Mouse (Mus musculus) T-helper 2 cell (primary cell): ENCODE data around the gene Atad2b.

Experiments
- in situ Hi-C: fragments of 300-600 bp; cut with MboI, MseI; formaldehyde crosslinking; loops from one replicate; pipeline ENCODE4 v1.15.1; 2025; ENCODE audit warnings: high pct_unique_total_duplicates

Atad2b gene

GRCm38 (mm10) chr12:5081480-5081879 lies 164.3 kb downstream of the Atad2b start:
- in situ Hi-C loops, result no loop called here

DNA sequence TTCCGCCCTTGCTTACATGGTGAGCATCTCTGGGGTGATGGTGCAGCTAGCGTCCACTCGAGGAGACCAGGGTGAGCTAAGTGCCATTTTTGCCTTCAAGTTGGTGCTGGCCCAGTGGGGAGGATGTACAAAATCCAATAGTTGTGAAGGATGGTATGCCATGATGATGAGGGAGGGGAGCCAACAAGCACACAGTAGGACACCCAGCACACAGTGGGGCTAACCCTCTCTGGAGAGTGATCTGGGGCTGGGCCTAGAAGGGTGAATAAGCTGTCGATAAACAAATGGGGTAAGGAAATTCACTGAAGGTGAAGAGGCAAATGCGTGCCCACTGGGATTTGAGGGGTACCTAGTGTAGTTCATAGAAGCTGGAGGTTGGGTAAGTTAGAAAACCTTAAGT lies 167.6 kb downstream of the Atad2b start:
- in situ Hi-C loops, result no loop called here

DNA sequence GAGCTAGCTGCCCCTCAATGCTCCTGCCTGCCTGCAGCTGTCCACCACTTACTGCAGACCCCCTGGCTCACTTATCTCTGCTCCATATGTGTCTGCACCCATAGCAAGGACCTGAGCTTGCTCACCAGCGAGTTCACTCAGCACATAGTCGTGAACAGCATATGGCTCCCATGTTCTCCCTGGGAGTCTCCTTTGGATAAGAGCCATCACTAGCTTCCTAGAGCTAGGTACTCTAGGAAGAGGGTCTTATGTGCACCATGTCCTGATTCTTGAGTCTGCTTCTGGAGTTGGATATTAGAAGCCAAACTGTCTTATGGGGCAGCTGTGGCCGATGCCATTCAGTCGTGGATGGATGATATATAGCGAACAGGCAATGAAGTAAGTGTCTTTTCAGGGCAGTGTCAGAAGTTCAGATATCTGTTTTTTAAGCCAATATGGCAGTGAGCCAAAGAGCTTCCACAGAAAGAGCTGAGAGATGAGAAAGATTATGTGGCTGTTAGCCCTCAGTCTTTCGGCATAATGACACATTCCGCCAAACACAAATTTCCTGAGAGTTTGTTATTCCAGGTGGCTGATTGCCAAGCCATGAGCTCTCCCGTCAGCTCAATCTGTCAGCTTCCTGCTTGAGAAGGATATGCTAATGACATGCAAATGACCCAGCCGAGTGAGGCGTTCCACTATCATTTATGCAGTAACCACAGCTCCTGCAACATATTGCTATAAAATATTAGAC lies 170.8 kb downstream of the Atad2b start:
- in situ Hi-C loops, result no loop called here

DNA sequence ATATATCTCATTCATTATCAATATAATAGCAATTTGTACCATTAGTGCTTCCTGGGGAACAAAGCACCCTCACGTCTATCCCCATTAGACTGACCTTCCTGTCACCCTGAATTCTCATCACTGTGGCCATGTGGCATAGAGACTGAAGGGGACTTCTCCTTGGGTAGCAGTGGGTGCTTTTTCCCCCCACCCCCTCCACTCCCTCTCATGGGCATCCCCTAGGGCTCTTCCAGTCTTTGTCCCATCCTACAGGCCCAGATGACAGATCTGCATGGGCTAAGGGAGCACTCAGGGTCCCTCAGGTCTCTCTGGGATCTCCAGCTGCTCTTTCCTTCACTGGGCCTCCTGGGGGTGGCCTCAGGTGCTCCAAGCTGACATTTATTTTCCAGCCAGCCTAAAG lies 171.5 kb downstream of the Atad2b start:
- in situ Hi-C loops, result no loop called here
